Mouse (Mus musculus) hindbrain, embryonic 14.5 days (tissue): ENCODE data around the gene N4bp2l1. TPM values are rescaled to one million over a fixed set of nuclear protein-coding genes. Genes with fewer than 3 reads are reported as not detected.

Experiments used
- ATAC-seq: fragments of 200-750 bp; cut with Nextera tagmentation; 2 replicates; pipeline ENCODE4 v1.8.0; 2017; ENCODE audit warnings: moderate number of reproducible peaks, mild to moderate bottlenecking, moderate TSS enrichment, moderate library complexity; ENCODE audit not compliant: low FRiP score
- DNase-seq: peaks from one replicate; pipeline ENCODE4 v3.0.0-alpha.2; 2015; ENCODE audit warnings: low spot score
- H3K27ac ChIP-seq: fragments of 300-500 bp; sonication (generic); 2 replicates; pipeline ENCODE4 v1.5.1; 2014; ENCODE audit warnings: mild to moderate bottlenecking, moderate library complexity
- H3K27me3 ChIP-seq: fragments of 300-500 bp; sonication (generic); 2 replicates; pipeline ENCODE4 v1.6.1; 2014; ENCODE audit warnings: mild to moderate bottlenecking, low read length, mixed read lengths; ENCODE audit not compliant: control insufficient read depth, insufficient read depth
- H3K36me3 ChIP-seq: fragments of 300-500 bp; sonication (generic); replicated peaks from 2 replicates; pipeline ENCODE4 v1.6.1; 2014; ENCODE audit not compliant: control insufficient read depth, insufficient read depth
- H3K4me1 ChIP-seq: fragments of 300-500 bp; sonication (generic); replicated peaks from 2 replicates; pipeline ENCODE4 v1.6.1; 2014; ENCODE audit warnings: antibody characterized with exemption, low read length, mixed read lengths; ENCODE audit not compliant: control insufficient read depth, insufficient read depth
- H3K4me2 ChIP-seq: fragments of 300-500 bp; sonication (generic); replicated peaks from 2 replicates; pipeline ENCODE4 v1.6.1; 2014; ENCODE audit warnings: mild to moderate bottlenecking, moderate library complexity
- H3K4me3 ChIP-seq: fragments of 300-500 bp; sonication (generic); replicated peaks from 2 replicates; pipeline ENCODE4 v1.5.1; 2014; ENCODE audit warnings: mild to moderate bottlenecking, low read length
- H3K9ac ChIP-seq: fragments of 300-500 bp; sonication (generic); 2 replicates; pipeline ENCODE4 v1.6.1; 2014
- H3K9me3 ChIP-seq: fragments of 300-500 bp; sonication (generic); 2 replicates; pipeline ENCODE4 v1.6.1; 2016; ENCODE audit warnings: low read length; ENCODE audit not compliant: control insufficient read depth
- WGBS: fragments of 180-500 bp; shearing (Covaris S2); extraction: QIAGEN DNeasy Blood & Tissue Kit; methylation state at CpG from one replicate; pipeline ENCODE4 v1.1.7; 2014; 5-methylcytosine and 5-hydroxymethylcytosine counted together
- polyA plus RNA-seq: library from polyadenylated mRNA; unstranded; fragments of >200 nt; fragmentation: Nextera tagmentation; extraction: Ambion mirVana; gene quantifications from 2 replicates; pipeline ENCODE4 v1.2.1, GENCODE M21; 2014

Gene N4bp2l1
- polyA plus RNA-seq, 1 experiment from 2014 or later, result 16.6 TPM

- Histone ChIP-seq H3K4me1 (no peaks in the 10 kb centered on the region), H3K9ac (no peak overlapping the region), H3K4me2 (no peak overlapping the region), H3K27me3 (no peaks in the 10 kb centered on the region), H3K36me3 (peaks cover 27% of the 10 kb centered on the region; the same call in 1 of the 2 replicates), H3K27ac (no peak overlapping the region), H3K9me3 (no peaks in the 10 kb centered on the region), H3K4me3 (no peak overlapping the region)
- WGBS, result 92% methylated on average over 6 of the region's 6 CpGs
- no peak for DNase-seq
- no peak for ATAC-seq
Measured at GRCm38 (mm10) chr5:150559519-150560103, 37.4 kb downstream of the N4bp2l1 start.

- peaks cover 14% of the 10 kb centered on the region for H3K36me3 ChIP-seq
- H3K4me2 ChIP-seq, result no peak overlapping the region
- no peak overlapping the region for H3K4me3 ChIP-seq
- DNase-seq, result no peak
- H3K9me3 ChIP-seq, result no peaks in the 10 kb centered on the region
- WGBS, result 86% methylated on average over 3 of the region's 3 CpGs
- H3K4me1 ChIP-seq, result no peaks in the 10 kb centered on the region
- no peak overlapping the region for H3K27ac ChIP-seq
- H3K27me3 ChIP-seq, result no peaks in the 10 kb centered on the region
- no peak overlapping the region for H3K9ac ChIP-seq
- ATAC-seq, result no peak
Measured at GRCm38 (mm10) chr5:150551637-150552036, 45.4 kb downstream of the N4bp2l1 start.

GRCm38 (mm10) chr5:150543184-150543583 is 53.8 kb downstream of the N4bp2l1 start:
- H3K27me3 ChIP-seq, result no peaks in the 10 kb centered on the region
- WGBS, result 97% methylated on average over 2 of the region's 2 CpGs
- DNase-seq, result no peak
- no peak overlapping the region for H3K4me3 ChIP-seq
- no peak for ATAC-seq
- peaks cover 20% of the 10 kb centered on the region for H3K36me3 ChIP-seq
- no peak overlapping the region for H3K9ac ChIP-seq
- no peak overlapping the region for H3K27ac ChIP-seq
- no peaks in the 10 kb centered on the region for H3K4me1 ChIP-seq
- H3K9me3 ChIP-seq, result no peaks in the 10 kb centered on the region
- no peak overlapping the region for H3K4me2 ChIP-seq

- no peak for ATAC-seq
- Histone ChIP-seq H3K4me2 (no peak overlapping the region), H3K9ac (no peak overlapping the region), H3K4me1 (no peaks in the 10 kb centered on the region), H3K9me3 (no peaks in the 10 kb centered on the region), H3K27ac (no peak overlapping the region), H3K27me3 (no peaks in the 10 kb centered on the region), H3K4me3 (no peak overlapping the region), H3K36me3 (peaks cover 26% of the 10 kb centered on the region)
- WGBS, result 100% methylated on average over 1 of the region's 1 CpGs
- no peak for DNase-seq
Measured at GRCm38 (mm10) chr5:150541302-150541701, 55.7 kb downstream of the N4bp2l1 start.

GRCm38 (mm10) chr5:150525239-150525638 is 71.7 kb downstream of the N4bp2l1 start:
- Histone ChIP-seq H3K36me3 (peaks cover 4% of the 10 kb centered on the region; the same call in 1 of the 2 replicates), H3K27me3 (no peaks in the 10 kb centered on the region), H3K4me1 (no peaks in the 10 kb centered on the region), H3K4me2 (no peak overlapping the region), H3K9me3 (no peaks in the 10 kb centered on the region), H3K9ac (no peak overlapping the region), H3K27ac (no peak overlapping the region), H3K4me3 (no peak overlapping the region)
- ATAC-seq, result no peak
- 87% methylated on average over 2 of the region's 2 CpGs for WGBS
- DNase-seq, result no peak

GRCm38 (mm10) chr5:150522867-150523234 is 74.1 kb downstream of the N4bp2l1 start:
- H3K4me1 ChIP-seq, result no peaks in the 10 kb centered on the region
- peak overlapping the region; percentile 87 for H3K4me3 ChIP-seq
- DNase-seq (no peak), ATAC-seq (no peak)
- H3K27me3 ChIP-seq, result no peaks in the 10 kb centered on the region
- peak overlapping the region; percentile 62 for H3K27ac ChIP-seq
- WGBS, result 10% methylated on average over 11 of the region's 11 CpGs
- no peaks in the 10 kb centered on the region for H3K9me3 ChIP-seq
- peak overlapping the region; percentile 83 for H3K9ac ChIP-seq
- peak overlapping the region; percentile 77 for H3K4me2 ChIP-seq
- no peaks in the 10 kb centered on the region for H3K36me3 ChIP-seq

- Histone ChIP-seq H3K4me1 (no peaks in the 10 kb centered on the region), H3K27me3 (no peaks in the 10 kb centered on the region), H3K4me3 (peak within 1 kb of the TSS; percentile 87), H3K9ac (peak within 1 kb of the TSS; percentile 83), H3K36me3 (no peaks in the 10 kb centered on the region), H3K9me3 (no peaks in the 10 kb centered on the region), H3K4me2 (peak within 1 kb of the TSS; percentile 77), H3K27ac (peak within 1 kb of the TSS; percentile 62)
- peak; percentile 97 for DNase-seq
- 5% methylated on average over 63 of the region's 63 CpGs for WGBS
- ATAC-seq, result peak; percentile 96
Measured at GRCm38 (mm10) chr5:150521937-150522866, 74.8 kb downstream of the N4bp2l1 start, which contains the start of gene Brca2. Brca2 (plus strand) TSS chr5:150522630.

Other genes with a start within 250 kb of the N4bp2l1 start
- not detected in 2 replicates for gene Zar1l, start 79.0 kb downstream of the N4bp2l1 start, polyA plus RNA-seq
- 10.4 and 10.9 TPM in 2 replicates for gene Brca2, start 74.6 kb downstream of the N4bp2l1 start, polyA plus RNA-seq
- gene N4bp2l2, start 69.0 kb upstream of the N4bp2l1 start, polyA plus RNA-seq, result 29.8 and 32.3 TPM in 2 replicates
- 45.8 and 49.4 TPM in 2 replicates for gene Pds5b, start 76.6 kb upstream of the N4bp2l1 start, polyA plus RNA-seq